Mouse (Mus musculus) regulatory T cell (primary cell): Measurements from ENCODE around the gene Rc3h2.

Experiments
- in situ Hi-C: fragments of 300-600 bp; cut with MboI, MseI; formaldehyde crosslinking; loops from one replicate; pipeline ENCODE4 v1.15.1; 2025; ENCODE audit warnings: high pct_unique_total_duplicates

The Rc3h2 gene

DNA sequence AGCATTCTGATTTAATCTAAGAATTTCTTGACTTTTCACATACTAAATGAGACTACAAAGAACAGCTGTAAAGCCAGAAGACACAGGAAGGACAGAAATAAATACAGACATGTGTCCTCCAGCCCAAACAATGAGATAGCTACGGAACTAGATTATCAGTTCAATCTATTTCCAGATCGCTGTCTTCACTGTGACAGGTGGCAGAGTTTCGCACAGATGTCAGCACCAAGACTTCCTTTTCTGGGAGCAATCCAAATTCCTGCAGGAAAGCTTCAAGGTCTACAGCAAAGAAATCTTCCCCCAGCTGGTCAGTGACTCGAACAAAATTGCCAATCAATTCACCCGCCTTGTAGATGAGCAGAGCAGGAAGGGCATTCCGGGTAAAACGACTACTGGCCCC, 71.0 kb downstream of the Rc3h2 start:
- in situ Hi-C loops = loop anchor here (10.0 kb wide), 2 partner anchors 1137 to 1347 kb away; no protein-coding TSS in a partner anchor

DNA sequence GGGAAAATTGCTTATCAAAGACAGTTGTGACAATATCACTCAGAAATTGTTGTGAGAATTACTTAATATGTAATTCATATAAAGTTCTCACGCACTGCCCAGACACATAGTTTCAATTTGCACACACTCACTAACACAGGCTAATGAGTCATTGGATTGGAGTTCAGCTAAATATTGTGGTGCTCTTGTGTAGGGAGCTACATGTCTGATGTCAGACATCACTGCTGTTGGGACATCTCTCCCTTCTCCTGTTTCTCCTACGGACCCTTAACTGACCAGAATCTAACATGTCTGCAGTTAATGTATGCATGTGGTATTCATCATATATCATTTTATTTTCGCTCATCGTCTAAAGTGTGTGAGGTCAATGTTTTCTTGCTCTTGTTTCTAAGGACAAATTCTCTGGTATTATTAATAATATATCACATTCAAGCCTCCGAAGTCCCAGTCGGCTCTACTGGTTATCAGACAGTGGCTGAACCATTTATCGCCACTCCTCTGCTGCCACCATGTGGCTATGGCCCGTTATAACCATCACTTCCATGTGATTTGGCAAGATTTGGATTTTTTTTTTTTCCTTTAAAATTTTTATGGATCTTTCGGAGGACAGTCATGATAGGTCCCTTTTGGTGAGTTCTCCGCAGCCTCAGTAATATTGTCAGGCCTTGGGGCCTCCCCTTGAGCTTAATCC, 84.1 kb downstream of the Rc3h2 start:
- in situ Hi-C loops = no loop called here

DNA sequence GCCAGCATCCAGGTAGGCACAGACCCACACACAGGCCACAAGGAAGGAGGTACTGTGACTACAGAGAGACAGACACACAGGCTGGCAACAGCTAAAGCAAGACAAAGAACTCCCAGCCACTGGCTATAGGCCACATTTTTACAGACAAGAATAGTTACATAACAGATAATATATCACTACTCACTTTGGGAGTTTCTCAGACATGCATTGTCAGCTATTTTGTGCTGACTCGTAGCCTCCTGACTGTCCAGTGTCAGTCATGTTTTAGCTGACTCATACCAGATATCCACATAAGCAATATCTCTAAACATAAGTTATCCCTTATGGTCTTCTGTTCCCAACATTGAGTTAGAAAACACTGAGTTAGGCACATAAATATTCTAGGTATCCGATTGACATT, 89.4 kb downstream of the Rc3h2 start:
- in situ Hi-C loops = no loop called here

DNA sequence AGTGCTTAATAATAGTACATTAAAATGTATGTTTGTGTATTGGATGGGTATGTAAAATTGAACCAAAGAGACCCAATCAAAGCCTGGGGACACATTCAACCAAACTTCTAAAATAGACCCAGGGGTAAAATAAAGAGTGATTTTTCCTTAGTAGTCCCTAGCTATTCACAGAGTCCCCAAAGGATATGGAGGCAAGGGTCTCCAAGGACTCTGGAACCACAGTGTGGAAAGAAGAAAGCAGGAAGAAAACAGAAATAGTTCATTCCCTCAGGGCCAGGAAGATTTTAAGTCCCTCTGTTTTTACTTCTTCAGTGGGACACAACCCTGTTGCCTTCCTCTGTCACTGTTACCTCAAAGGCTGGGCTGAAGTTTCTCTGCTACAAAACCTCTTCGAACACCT, 96.5 kb downstream of the Rc3h2 start, which contains the start of gene Olfr368:
Gene Olfr368, plus strand, starts transcription at position 301 of the 400 bp plus-strand sequence.
- in situ Hi-C loops = no loop called here
